Mouse (Mus musculus): ENCODE measurements around the gene Pabpn1. TPM values are rescaled to one million over a fixed set of nuclear protein-coding genes. Genes with fewer than 3 reads are reported as not detected.

Pabpn1 gene
- polyA plus RNA-seq, 1 experiment from 2014 or later: 183 TPM

GRCm38 (mm10) chr14:54894296-54895151, 2.2 kb downstream of the Pabpn1 start:
- no peaks in the 10 kb centered on the region for H3K9me3 ChIP-seq
- no peaks in the 10 kb centered on the region for H3K27me3 ChIP-seq
- H3K4me1 ChIP-seq (replicated peaks): peaks cover 13% of the 10 kb centered on the region
- H3K4me2 ChIP-seq: peak overlapping the region; percentile 83
- peak overlapping the region; percentile 95 for H3K4me3 ChIP-seq (replicated peaks)
- ATAC-seq (ENCODE audit: insufficient number of reproducible peaks, insufficient read depth, low FRiP score, low TSS enrichment, low read depth): peak; percentile 43
- H3K27ac ChIP-seq: peak overlapping the region; percentile 95
- H3K36me3 ChIP-seq: peaks cover 38% of the 10 kb centered on the region
- WGBS: under 1% methylated on average over 52 of the region's 54 CpGs
- H3K9ac ChIP-seq (replicated peaks): peak overlapping the region; percentile 99

- H3K27ac ChIP-seq: peak overlapping the region; percentile 23; the same call in 1 of the 2 replicates
- H3K4me3 ChIP-seq (replicated peaks): no peak overlapping the region
- H3K36me3 ChIP-seq: peaks cover 38% of the 10 kb centered on the region
- H3K9me3 ChIP-seq: no peaks in the 10 kb centered on the region
- H3K9ac ChIP-seq (replicated peaks): no peak overlapping the region
- no peak for ATAC-seq (ENCODE audit: insufficient number of reproducible peaks, insufficient read depth, low FRiP score, low TSS enrichment, low read depth)
- peaks cover 13% of the 10 kb centered on the region for H3K4me1 ChIP-seq (replicated peaks)
- WGBS: 78% methylated on average over 2 of the region's 2 CpGs
- H3K27me3 ChIP-seq: no peaks in the 10 kb centered on the region
- H3K4me2 ChIP-seq: no peak overlapping the region
Observed at GRCm38 (mm10) chr14:54897445-54897844, 5.1 kb downstream of the Pabpn1 start.

- Histone ChIP-seq H3K27me3 (no peaks in the 10 kb centered on the region), H3K9me3 (no peaks in the 10 kb centered on the region), H3K4me1 (replicated peaks) (peaks cover 8% of the 10 kb centered on the region), H3K36me3 (peaks cover 52% of the 10 kb centered on the region), H3K4me3 (replicated peaks) (no peak overlapping the region), H3K27ac (peak overlapping the region; percentile 41; the same call in 1 of the 2 replicates), H3K9ac (replicated peaks) (no peak overlapping the region), H3K4me2 (no peak overlapping the region)
- no peak for ATAC-seq (ENCODE audit: insufficient number of reproducible peaks, insufficient read depth, low FRiP score, low TSS enrichment, low read depth)
- WGBS: under 1% methylated on average over 3 of the region's 3 CpGs
Observed at GRCm38 (mm10) chr14:54900383-54900782, 8.1 kb downstream of the Pabpn1 start.

GRCm38 (mm10) chr14:54903641-54904040, 11.3 kb downstream of the Pabpn1 start:
- Histone ChIP-seq H3K27me3 (no peaks in the 10 kb centered on the region), H3K9ac (replicated peaks) (no peak overlapping the region), H3K27ac (no peak overlapping the region), H3K36me3 (peaks cover 52% of the 10 kb centered on the region), H3K9me3 (no peaks in the 10 kb centered on the region), H3K4me3 (replicated peaks) (no peak overlapping the region), H3K4me1 (replicated peaks) (peaks cover 4% of the 10 kb centered on the region; the same call in 1 of the 2 replicates), H3K4me2 (no peak overlapping the region)
- 88% methylated on average over 4 of the region's 4 CpGs for WGBS
- ATAC-seq (ENCODE audit: insufficient number of reproducible peaks, insufficient read depth, low FRiP score, low TSS enrichment, low read depth): no peak

- peaks cover 21% of the 10 kb centered on the region for H3K4me1 ChIP-seq (replicated peaks)
- no peak overlapping the region for H3K9ac ChIP-seq (replicated peaks)
- H3K4me3 ChIP-seq (replicated peaks): no peak overlapping the region
- no peaks in the 10 kb centered on the region for H3K27me3 ChIP-seq
- H3K27ac ChIP-seq: no peak overlapping the region
- H3K36me3 ChIP-seq: peaks cover 77% of the 10 kb centered on the region
- ATAC-seq (ENCODE audit: insufficient number of reproducible peaks, insufficient read depth, low FRiP score, low TSS enrichment, low read depth): no peak
- 81% methylated on average over 7 of the region's 7 CpGs for WGBS
- H3K4me2 ChIP-seq: no peak overlapping the region
- H3K9me3 ChIP-seq: no peaks in the 10 kb centered on the region
Observed at GRCm38 (mm10) chr14:54908682-54909081, 16.4 kb downstream of the Pabpn1 start.

GRCm38 (mm10) chr14:54912109-54912850, 20.0 kb downstream of the Pabpn1 start:
- peaks cover 25% of the 10 kb centered on the region for H3K4me1 ChIP-seq (replicated peaks)
- peak overlapping the region; percentile 96 for H3K9ac ChIP-seq (replicated peaks)
- H3K27ac ChIP-seq: peak overlapping the region; percentile 90
- peak; percentile 54; the same call in 1 of the 2 replicates for ATAC-seq (ENCODE audit: insufficient number of reproducible peaks, insufficient read depth, low FRiP score, low TSS enrichment, low read depth)
- H3K36me3 ChIP-seq: peaks cover 66% of the 10 kb centered on the region
- peak overlapping the region; percentile 95 for H3K4me2 ChIP-seq
- H3K4me3 ChIP-seq (replicated peaks): peak overlapping the region; percentile 98
- H3K9me3 ChIP-seq: no peaks in the 10 kb centered on the region
- 2% methylated on average over 52 of the region's 69 CpGs for WGBS
- no peaks in the 10 kb centered on the region for H3K27me3 ChIP-seq

- Histone ChIP-seq H3K27ac (peak within 1 kb of the TSS; percentile 90), H3K9ac (replicated peaks) (peak within 1 kb of the TSS; percentile 96), H3K4me3 (replicated peaks) (peak within 1 kb of the TSS; percentile 98), H3K4me2 (peak within 1 kb of the TSS; percentile 95), H3K27me3 (no peaks in the 10 kb centered on the region), H3K36me3 (peaks cover 66% of the 10 kb centered on the region), H3K4me1 (replicated peaks) (peaks cover 24% of the 10 kb centered on the region), H3K9me3 (no peaks in the 10 kb centered on the region)
- peak; percentile 92 for ATAC-seq (ENCODE audit: insufficient number of reproducible peaks, insufficient read depth, low FRiP score, low TSS enrichment, low read depth)
- WGBS: under 1% methylated on average over 27 of the region's 28 CpGs
Observed at GRCm38 (mm10) chr14:54912886-54913285, 20.6 kb downstream of the Pabpn1 start, which contains the start of gene Slc22a17. TSS of gene Slc22a17 (minus strand) at chr14:54913132.

- Histone ChIP-seq H3K9ac (replicated peaks) (peak overlapping the region; percentile 96), H3K27me3 (no peaks in the 10 kb centered on the region), H3K4me2 (peak overlapping the region; percentile 95), H3K4me1 (replicated peaks) (peaks cover 21% of the 10 kb centered on the region), H3K36me3 (peaks cover 66% of the 10 kb centered on the region), H3K27ac (peak overlapping the region; percentile 90), H3K4me3 (replicated peaks) (peak overlapping the region; percentile 98), H3K9me3 (no peaks in the 10 kb centered on the region)
- ATAC-seq (ENCODE audit: insufficient number of reproducible peaks, insufficient read depth, low FRiP score, low TSS enrichment, low read depth): no peak
- WGBS: 18% methylated on average over 10 of the region's 10 CpGs
Observed at GRCm38 (mm10) chr14:54913343-54913742, 21.0 kb downstream of the Pabpn1 start.

- WGBS: 91% methylated on average over 16 of the region's 16 CpGs
Observed at GRCm38 (mm10) chr14:54920076-54920685, 27.9 kb downstream of the Pabpn1 start.

GRCm38 (mm10) chr14:54924641-54925348, 32.5 kb downstream of the Pabpn1 start:
- H3K4me3 ChIP-seq (replicated peaks): peak overlapping the region; percentile 59
- peak overlapping the region; percentile 87 for H3K4me2 ChIP-seq
- WGBS: 7% methylated on average over 7 of the region's 7 CpGs
- peaks cover 20% of the 10 kb centered on the region for H3K9me3 ChIP-seq
- peak overlapping the region; percentile 89 for H3K9ac ChIP-seq (replicated peaks)
- no peaks in the 10 kb centered on the region for H3K27me3 ChIP-seq
- ATAC-seq (ENCODE audit: insufficient number of reproducible peaks, insufficient read depth, low FRiP score, low TSS enrichment, low read depth): peak; percentile 18; the same call in 1 of the 2 replicates
- H3K27ac ChIP-seq: peak overlapping the region; percentile 100
- peaks cover 46% of the 10 kb centered on the region for H3K4me1 ChIP-seq (replicated peaks)
- H3K36me3 ChIP-seq: peaks cover 34% of the 10 kb centered on the region

More at GRCm38 (mm10) chr14:54920076-54920685, 27.9 kb downstream of the Pabpn1 start:
- Histone ChIP-seq H3K9me3 (peaks cover 20% of the 10 kb centered on the region), H3K9ac (replicated peaks) (no peak overlapping the region), H3K4me2 (no peak overlapping the region), H3K4me1 (replicated peaks) (peaks cover 21% of the 10 kb centered on the region), H3K27me3 (no peaks in the 10 kb centered on the region), H3K36me3 (peaks cover 80% of the 10 kb centered on the region), H3K4me3 (replicated peaks) (no peak overlapping the region), H3K27ac (no peak overlapping the region)
- no peak for ATAC-seq (ENCODE audit: insufficient number of reproducible peaks, insufficient read depth, low FRiP score, low TSS enrichment, low read depth)

Data from limb, embryonic 12.5 days (tissue).